Mouse (Mus musculus) intestine, embryonic 14.5 days (tissue): ENCODE measurements at regions not wholly inside any gene's neighbourhood (a gene's known extent, or its start where the extent isn't known, plus 50 kb on each side); places are given as distances from the start of the nearest gene placed in this dataset.

Experiments
- ATAC-seq: fragments of 200-750 bp; cut with Nextera tagmentation; replicated peaks from 2 replicates; pipeline ENCODE4 v1.8.0; 2017; ENCODE audit warnings: low read depth, moderate number of reproducible peaks, moderate TSS enrichment, moderate library complexity; ENCODE audit not compliant: low FRiP score, low TSS enrichment
- DNase-seq: peaks from one replicate; pipeline ENCODE4 v3.0.0-alpha.2; 2018; ENCODE audit warnings: low spot score
- H3K27ac ChIP-seq: fragments of 300-500 bp; sonication (generic); 2 replicates; pipeline ENCODE4 v1.5.1; 2014; ENCODE audit warnings: low read depth, mild to moderate bottlenecking, control low read depth
- H3K27me3 ChIP-seq: fragments of 300-500 bp; sonication (generic); replicated peaks from 2 replicates; pipeline ENCODE4 v1.6.1; 2014; ENCODE audit warnings: low read length, control low read depth; ENCODE audit not compliant: control insufficient read depth, insufficient read depth
- H3K36me3 ChIP-seq: fragments of 300-500 bp; sonication (generic); 2 replicates; pipeline ENCODE4 v1.6.1; 2014; ENCODE audit warnings: low read length, control low read depth; ENCODE audit not compliant: control insufficient read depth, insufficient read depth
- H3K4me1 ChIP-seq: fragments of 300-500 bp; sonication (generic); replicated peaks from 2 replicates; pipeline ENCODE4 v1.6.1; 2014; ENCODE audit warnings: low read length, control low read depth, mixed read lengths; ENCODE audit not compliant: control insufficient read depth, insufficient read depth
- H3K4me2 ChIP-seq: fragments of 300-500 bp; sonication (generic); 2 replicates; pipeline ENCODE4 v1.6.1; 2014; ENCODE audit warnings: low read length
- H3K4me3 ChIP-seq: fragments of 300-500 bp; sonication (generic); 2 replicates; pipeline ENCODE4 v1.5.1; 2014; ENCODE audit warnings: low read depth, low read length, control low read depth, mixed read lengths
- H3K9ac ChIP-seq: fragments of 300-500 bp; sonication (generic); 2 replicates; pipeline ENCODE4 v1.6.1; 2014; ENCODE audit warnings: mild to moderate bottlenecking, low read length
- H3K9me3 ChIP-seq: fragments of 300-500 bp; sonication (generic); 2 replicates; pipeline ENCODE4 v1.6.1; 2016; ENCODE audit warnings: low read length, control low read depth; ENCODE audit not compliant: control insufficient read depth
- WGBS: fragments of 180-500 bp; shearing (Covaris S2); extraction: QIAGEN DNeasy Blood & Tissue Kit; methylation state at CpG from one replicate; pipeline ENCODE4 v1.1.7; 2014; 5-methylcytosine and 5-hydroxymethylcytosine counted together

GRCm38 (mm10) chr14:79822453-79823117 is 51.5 kb upstream of the Pcdh8 start:
- DNase-seq: no peak
- 67% methylated on average over 16 of the region's 16 CpGs for WGBS

GRCm38 (mm10) chr14:79822011-79822435 is 50.9 kb upstream of the Pcdh8 start:
- no peaks in the 10 kb centered on the region for H3K36me3 ChIP-seq
- H3K9me3 ChIP-seq: no peaks in the 10 kb centered on the region
- ATAC-seq: no peak
- 78% methylated on average over 5 of the region's 5 CpGs for WGBS
- no peak for DNase-seq
- H3K4me3 ChIP-seq: no peak overlapping the region
- H3K4me2 ChIP-seq: no peak overlapping the region
- H3K9ac ChIP-seq: no peak overlapping the region
- H3K27me3 ChIP-seq: no peaks in the 10 kb centered on the region
- H3K4me1 ChIP-seq: no peaks in the 10 kb centered on the region
- H3K27ac ChIP-seq: no peak overlapping the region

More at GRCm38 (mm10) chr14:79822453-79823117, 51.5 kb upstream of the Pcdh8 start:
- Histone ChIP-seq H3K4me1 (no peaks in the 10 kb centered on the region), H3K9ac (no peak overlapping the region), H3K27me3 (no peaks in the 10 kb centered on the region), H3K27ac (no peak overlapping the region), H3K4me2 (no peak overlapping the region), H3K9me3 (no peaks in the 10 kb centered on the region), H3K4me3 (no peak overlapping the region), H3K36me3 (no peaks in the 10 kb centered on the region)
- ATAC-seq: no peak

- Histone ChIP-seq H3K4me1 (no peaks in the 10 kb centered on the region), H3K36me3 (no peaks in the 10 kb centered on the region), H3K27me3 (no peaks in the 10 kb centered on the region), H3K9ac (no peak overlapping the region), H3K4me3 (no peak overlapping the region), H3K4me2 (no peak overlapping the region), H3K9me3 (no peaks in the 10 kb centered on the region), H3K27ac (no peak overlapping the region)
- WGBS: 80% methylated on average over 5 of the region's 5 CpGs
- DNase-seq (no peak), ATAC-seq (no peak)
Observed at GRCm38 (mm10) chr14:79821352-79822010, 50.4 kb upstream of the Pcdh8 start.
